Mouse (Mus musculus) MEL (cell line): Measurements from ENCODE around the gene Ndufv2.

Experiments
- BHLHE40 ChIP-seq: IDR thresholded peaks from 2 replicates; pipeline ENCODE4 v1.6.1; 2012; ENCODE audit warnings: low read depth, mild to moderate bottlenecking, inconsistent platforms, low read length, improper control_type of control experiment, borderline replicate concordance
- CHD2 ChIP-seq: IDR thresholded peaks from 2 replicates; pipeline ENCODE4 v1.6.1; 2011; ENCODE audit warnings: low read length, improper control_type of control experiment
- CTCF ChIP-seq, 3 experiments: IDR thresholded peaks in 2 of 3; conservative IDR thresholded peaks in 1 of 3; 2 replicates each; pipeline ENCODE4 v1.5.1; 2011 to 2012; ENCODE audit warnings: low read length in 3 of 3, low read depth in 2 of 3, mild to moderate bottlenecking in 2 of 3, improper control_type of control experiment in 1 of 3, inconsistent platforms in 1 of 3, mixed read lengths in 1 of 3, moderate library complexity in 1 of 3; ENCODE audit not compliant: control insufficient read depth in 1 of 3, insufficient read depth in 1 of 3, poor library complexity in 1 of 3, severe bottlenecking in 1 of 3
- EP300 ChIP-seq, 2 experiments: IDR thresholded peaks; 2 replicates each; pipeline ENCODE4 v1.6.1; 2011; ENCODE audit warnings: improper control_type of control experiment in 2 of 2, low read length in 2 of 2, low read depth in 1 of 2, mild to moderate bottlenecking in 1 of 2
- GATA1 ChIP-seq: IDR thresholded peaks from 2 replicates; pipeline ENCODE4 v1.6.1; 2011; ENCODE audit warnings: low read depth, low read length, improper control_type of control experiment
- MAFK ChIP-seq: IDR thresholded peaks from 2 replicates; pipeline ENCODE4 v1.6.1; 2011; ENCODE audit warnings: low read depth, mild to moderate bottlenecking, low read length, improper control_type of control experiment, borderline replicate concordance
- MAX ChIP-seq: IDR thresholded peaks from 2 replicates; pipeline ENCODE4 v1.6.1; 2011; ENCODE audit warnings: low read length, improper control_type of control experiment
- POLR2A ChIP-seq, 2 experiments: IDR thresholded peaks; 2 replicates each; pipeline ENCODE4 v1.6.1; 2011 to 2012; ENCODE audit warnings: low read length in 2 of 2, mild to moderate bottlenecking in 2 of 2, control low read depth in 1 of 2, improper control_type of control experiment in 1 of 2, low read depth in 1 of 2, moderate library complexity in 1 of 2; ENCODE audit not compliant: control insufficient read depth in 1 of 2, insufficient read depth in 1 of 2, poor library complexity in 1 of 2
- POLR2AphosphoS2 ChIP-seq: IDR thresholded peaks from 2 replicates; pipeline ENCODE4 v1.6.1; 2011; ENCODE audit warnings: low read length, improper control_type of control experiment
- SIN3A ChIP-seq: IDR thresholded peaks from 2 replicates; pipeline ENCODE4 v1.6.1; 2012; ENCODE audit warnings: low read length, improper control_type of control experiment, inconsistent platforms
- ZC3H11A ChIP-seq: IDR thresholded peaks from 2 replicates; pipeline ENCODE4 v1.6.1; 2012; ENCODE audit warnings: low read depth, mild to moderate bottlenecking, inconsistent platforms, low read length, improper control_type of control experiment
- ZNF384 ChIP-seq: IDR thresholded peaks from 2 replicates; pipeline ENCODE4 v1.6.1; 2012; ENCODE audit warnings: low read depth, mild to moderate bottlenecking, inconsistent platforms, low read length, improper control_type of control experiment

- TF ChIP-seq GATA1: no peak
- TF ChIP-seq EP300 (IDR thresholded peaks at IDR 0.05; ENCODE audit: low read depth in 1 of 2, low read length in 2 of 2): no peak
- TF ChIP-seq CTCF (IDR thresholded peaks at IDR 0.05 in 2 of 3, conservative IDR thresholded peaks at IDR 0.05 in 1 of 3; ENCODE audit: control insufficient read depth in 1 of 3, insufficient read depth in 1 of 3, low read depth in 2 of 3, low read length in 3 of 3, poor library complexity in 1 of 3, severe bottlenecking in 1 of 3): no peak
- no peak for TF ChIP-seq MAX
- no peak for TF ChIP-seq SIN3A
- TF ChIP-seq BHLHE40: no peak
- no peak for TF ChIP-seq MAFK
- no peak for TF ChIP-seq POLR2A (IDR thresholded peaks at IDR 0.05; ENCODE audit: control insufficient read depth in 1 of 2, insufficient read depth in 1 of 2, low read depth in 1 of 2, low read length in 2 of 2, poor library complexity in 1 of 2)
- no peak for TF ChIP-seq ZC3H11A
- no peak for TF ChIP-seq ZNF384
- no peak for TF ChIP-seq CHD2
- TF ChIP-seq POLR2AphosphoS2: no peak
These were observed 6.1 kb upstream of the Ndufv2 start for GRCm38 (mm10) chr17:66107466-66107865.
